Mouse (Mus musculus) hindbrain, embryonic 16.5 days (tissue): Measurements from ENCODE around the gene Olfr1076. TPM values are rescaled to one million over a fixed set of nuclear protein-coding genes. Genes with fewer than 3 reads are reported as not detected.
"Not testable (repeated sequence)": the region's sequence is repeated elsewhere in the genome, so short reads cannot be mapped to it uniquely, and the experiment has no call there.

Experiments
- ATAC-seq: fragments of 200-750 bp; cut with Nextera tagmentation; 2 replicates; pipeline ENCODE4 v1.8.0; 2017; ENCODE audit warnings: moderate TSS enrichment, moderate library complexity
- H3K27ac ChIP-seq: fragments of 300-500 bp; sonication (generic); 2 replicates; pipeline ENCODE4 v1.5.1; 2014; ENCODE audit warnings: low read depth, mild to moderate bottlenecking, control low read depth, low read length, moderate library complexity
- H3K27me3 ChIP-seq: fragments of 300-500 bp; sonication (generic); replicated peaks from 2 replicates; pipeline ENCODE4 v1.6.1; 2014; ENCODE audit warnings: low read length; ENCODE audit not compliant: control insufficient read depth, insufficient read depth
- H3K36me3 ChIP-seq: fragments of 300-500 bp; sonication (generic); 2 replicates; pipeline ENCODE4 v1.6.1; 2014; ENCODE audit warnings: mild to moderate bottlenecking, low read length, moderate library complexity, mixed read lengths; ENCODE audit not compliant: control insufficient read depth, insufficient read depth
- H3K4me1 ChIP-seq: fragments of 300-500 bp; sonication (generic); 2 replicates; pipeline ENCODE4 v1.6.1; 2014; ENCODE audit warnings: low read depth, low read length; ENCODE audit not compliant: control insufficient read depth, insufficient read depth
- H3K4me2 ChIP-seq: fragments of 300-500 bp; sonication (generic); 2 replicates; pipeline ENCODE4 v1.6.1; 2014; ENCODE audit warnings: mild to moderate bottlenecking, low read length, control low read depth, moderate library complexity
- H3K4me3 ChIP-seq: fragments of 300-500 bp; sonication (generic); 2 replicates; pipeline ENCODE4 v1.5.1; 2014; ENCODE audit warnings: mild to moderate bottlenecking, low read length, control low read depth, moderate library complexity
- H3K9ac ChIP-seq: fragments of 300-500 bp; sonication (generic); 2 replicates; pipeline ENCODE4 v1.6.1; 2014; ENCODE audit warnings: low read depth, mild to moderate bottlenecking, control low read depth, low read length, moderate library complexity
- H3K9me3 ChIP-seq: fragments of 300-500 bp; sonication (generic); 2 replicates; pipeline ENCODE4 v1.6.1; 2014; ENCODE audit warnings: mild to moderate bottlenecking, low read length, moderate library complexity; ENCODE audit not compliant: control insufficient read depth
- whole genome bisulfite sequencing: fragments of 180-500 bp; shearing (Covaris S2); extraction: QIAGEN DNeasy Blood & Tissue Kit; methylation state at CpG from one replicate; pipeline ENCODE4 v1.1.7; 2014; 5-methylcytosine and 5-hydroxymethylcytosine counted together
- polyA plus RNA-seq: library from polyadenylated mRNA; unstranded; fragments of >200 nt; fragmentation: Nextera tagmentation; extraction: Ambion mirVana; gene quantifications from 2 replicates; pipeline ENCODE4 v1.2.1, GENCODE M21; 2015

Gene Olfr1076
- not detected in 2 replicates for polyA plus RNA-seq

- Histone ChIP-seq H3K4me1 (no peaks in the 10 kb centered on the region), H3K4me2 (no peak within 1 kb of the TSS), H3K27ac (no peak within 1 kb of the TSS), H3K27me3 (no peaks in the 10 kb centered on the region), H3K9me3 (peaks cover 2% of the 10 kb centered on the region; the same call in 1 of the 2 replicates), H3K4me3 (no peak within 1 kb of the TSS), H3K36me3 (no peaks in the 10 kb centered on the region), H3K9ac (no peak within 1 kb of the TSS)
- ATAC-seq = no peak
- 89% methylated on average over 1 of the region's 1 CpGs for WGBS
These were observed at the start of gene Olfr1076 for GRCm38 (mm10) chr2:86508161-86508560. Gene Olfr1076 (plus strand): TSS chr2:86508461.

DNA sequence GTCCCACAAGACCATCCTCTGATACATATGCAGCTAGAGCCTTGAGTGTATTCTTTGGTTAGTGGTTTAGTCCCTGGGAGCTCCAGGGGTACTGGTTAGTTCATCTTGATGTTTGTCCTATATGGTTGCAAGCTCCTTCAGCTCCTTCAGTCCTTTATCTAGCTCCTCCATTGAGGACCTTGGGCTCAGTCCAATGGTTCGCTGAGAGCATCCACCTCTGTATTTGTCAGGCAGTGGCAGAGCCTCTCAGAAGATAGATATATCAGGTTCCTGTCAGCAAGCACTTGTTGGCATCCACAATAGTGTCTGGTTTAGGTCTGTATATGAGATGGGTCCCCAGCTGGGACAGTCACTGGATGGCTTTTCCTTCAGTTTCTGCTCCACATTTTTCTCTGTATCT lies 47.8 kb upstream of the Olfr1076 start:
- Histone ChIP-seq H3K36me3 (no peaks in the 10 kb centered on the region), H3K27me3 (no peaks in the 10 kb centered on the region), H3K4me3 (no peak overlapping the region), H3K9ac (no peak overlapping the region), H3K9me3 (no peaks in the 10 kb centered on the region), H3K4me2 (no peak overlapping the region), H3K4me1 (no peaks in the 10 kb centered on the region), H3K27ac (no peak overlapping the region)
- 93% methylated on average over 1 of the region's 1 CpGs for WGBS
- ATAC-seq = no peak

DNA sequence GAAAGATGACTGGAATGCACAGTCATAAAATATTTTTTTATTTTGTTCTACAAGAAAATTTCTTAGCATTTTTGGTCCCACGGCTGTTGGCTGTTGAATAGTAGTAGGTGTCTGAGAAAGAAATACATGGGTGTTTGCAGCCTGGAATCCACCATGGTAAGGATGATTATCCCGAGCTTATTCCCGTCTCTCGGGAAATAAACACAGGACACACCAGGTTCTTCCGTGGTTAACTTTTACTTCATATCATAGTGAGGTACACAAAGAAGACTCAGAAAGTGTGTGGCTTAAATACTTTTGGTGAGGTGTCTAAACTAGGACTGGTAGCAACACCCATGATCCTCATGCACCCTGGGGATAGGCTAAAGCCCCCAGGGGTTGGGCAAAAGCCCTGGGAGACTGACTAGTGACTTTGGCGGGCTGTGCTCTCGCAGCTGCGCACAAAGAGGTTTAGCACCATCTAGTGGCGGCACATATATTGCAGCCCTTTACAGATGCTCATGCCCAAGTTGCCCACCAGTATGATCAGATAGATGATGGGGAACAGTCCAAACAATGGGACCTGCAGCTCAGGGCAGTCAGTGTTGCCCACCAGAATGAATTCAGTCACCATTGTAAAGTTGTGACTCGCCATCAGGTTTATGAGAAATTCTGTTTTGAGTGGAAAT lies 43.7 kb upstream of the Olfr1076 start:
- Histone ChIP-seq H3K4me2 (no peak overlapping the region), H3K9ac (no peak overlapping the region), H3K36me3 (no peaks in the 10 kb centered on the region), H3K27ac (no peak overlapping the region), H3K27me3 (no peaks in the 10 kb centered on the region), H3K4me3 (no peak overlapping the region), H3K4me1 (no peaks in the 10 kb centered on the region), H3K9me3 (no peaks in the 10 kb centered on the region)
- peak; percentile 54; the same call in 1 of the 2 replicates for ATAC-seq
- WGBS = 41% methylated on average over 10 of the region's 10 CpGs

DNA sequence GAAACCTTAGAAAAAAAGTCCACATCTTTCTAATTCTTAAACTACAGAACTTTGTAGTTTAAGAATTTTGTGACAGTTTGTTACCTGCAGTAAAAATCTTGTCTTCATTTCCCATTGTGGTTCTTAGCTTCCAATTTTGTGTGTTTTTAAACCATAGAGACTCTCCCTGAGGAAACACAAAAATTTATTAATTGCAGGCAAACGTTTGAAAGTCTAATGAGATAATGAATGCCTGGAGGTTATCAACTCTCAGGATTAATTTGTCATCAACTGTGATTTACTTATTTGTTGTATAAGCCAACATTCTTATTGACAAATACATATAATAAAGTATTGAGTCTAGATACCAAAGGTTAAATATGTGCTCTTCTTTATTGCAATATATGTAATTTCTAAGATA lies 21.0 kb upstream of the Olfr1076 start, which contains the start of gene Olfr228:
Olfr228 (minus strand) TSS at position 101 of the 400 bp plus-strand sequence.
- Histone ChIP-seq H3K36me3 (no peaks in the 10 kb centered on the region), H3K4me2 (no peak within 1 kb of the TSS), H3K27me3 (no peaks in the 10 kb centered on the region), H3K27ac (no peak within 1 kb of the TSS), H3K4me1 (no peaks in the 10 kb centered on the region), H3K9ac (no peak within 1 kb of the TSS), H3K4me3 (no peak within 1 kb of the TSS), H3K9me3 (no peaks in the 10 kb centered on the region)
- no peak for ATAC-seq
- 36% methylated on average over 1 of the region's 1 CpGs for WGBS

GRCm38 (mm10) chr2:86530991-86531390 lies 22.7 kb downstream of the Olfr1076 start:
- no peak overlapping the region for H3K27ac ChIP-seq
- H3K4me3 ChIP-seq = no peak overlapping the region
- ATAC-seq = no peak
- no peak overlapping the region for H3K9ac ChIP-seq
- H3K4me1 ChIP-seq = no peaks in the 10 kb centered on the region
- WGBS = 74% methylated on average over 1 of the region's 1 CpGs
- no peaks in the 10 kb centered on the region for H3K9me3 ChIP-seq
- no peaks in the 10 kb centered on the region for H3K36me3 ChIP-seq
- H3K4me2 ChIP-seq = no peak overlapping the region
- H3K27me3 ChIP-seq = no peaks in the 10 kb centered on the region

DNA sequence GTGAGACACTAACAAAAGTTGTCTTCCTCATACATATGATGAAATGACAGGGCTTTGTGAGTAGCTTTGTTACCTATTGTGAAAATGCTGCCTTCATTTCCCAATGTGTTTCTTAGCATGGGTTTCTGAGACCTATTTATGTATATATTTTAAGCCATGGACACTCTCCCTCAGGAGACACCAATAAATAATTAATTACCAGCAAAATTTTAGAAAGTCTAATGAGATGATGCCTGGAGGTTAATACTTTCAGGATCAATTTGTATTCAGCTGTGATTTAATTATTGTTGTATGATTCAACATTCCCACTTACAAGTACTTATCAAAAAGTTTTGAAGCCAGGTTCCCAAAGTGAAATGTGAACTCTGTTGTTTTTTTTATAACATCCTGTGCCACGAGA lies 34.1 kb downstream of the Olfr1076 start, which contains the start of gene Olfr1079:
Olfr1079 (minus strand) TSS at position 101 of the 400 bp plus-strand sequence.
- Histone ChIP-seq H3K4me1 (no peaks in the 10 kb centered on the region), H3K27ac (no peak within 1 kb of the TSS), H3K4me3 (no peak within 1 kb of the TSS), H3K36me3 (no peaks in the 10 kb centered on the region), H3K4me2 (no peak within 1 kb of the TSS), H3K9me3 (no peaks in the 10 kb centered on the region), H3K9ac (no peak within 1 kb of the TSS), H3K27me3 (no peaks in the 10 kb centered on the region)
- 74% methylated on average over 1 of the region's 1 CpGs for WGBS
- ATAC-seq = no peak

DNA sequence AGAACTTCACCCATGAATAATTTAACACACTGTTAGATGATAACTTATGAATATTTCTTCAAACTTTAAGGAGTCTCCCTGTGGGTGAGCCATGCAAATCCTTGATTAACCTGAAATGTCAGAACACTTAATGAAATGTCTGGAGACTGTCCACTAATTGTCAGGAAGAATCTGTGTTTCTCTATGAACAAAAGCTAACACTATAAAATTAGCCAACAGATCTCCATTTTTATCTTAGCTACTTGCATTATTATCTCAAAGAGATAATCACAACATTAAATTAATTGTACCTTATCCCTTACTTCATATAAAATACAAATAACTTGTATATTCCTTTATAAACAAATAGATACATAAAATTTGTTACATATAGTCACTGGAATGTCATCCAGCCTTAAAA lies 49.9 kb downstream of the Olfr1076 start, which contains the start of gene Olfr1080:
Olfr1080 (minus strand) TSS at position 101 of the 400 bp plus-strand sequence.
- not testable (repeated sequence) for H3K36me3 ChIP-seq, ATAC-seq, H3K4me3 ChIP-seq, H3K9me3 ChIP-seq, H3K4me2 ChIP-seq, H3K27me3 ChIP-seq, H3K4me1 ChIP-seq, H3K27ac ChIP-seq, H3K9ac ChIP-seq

Other genes with a start within 250 kb of the Olfr1076 start
- gene Olfr1051, start 229.4 kb upstream of the Olfr1076 start, polyA plus RNA-seq = not detected in 2 replicates
- not detected in 2 replicates for gene Olfr1052, start 216.0 kb upstream of the Olfr1076 start, polyA plus RNA-seq
- not detected in 2 replicates for gene Olfr1053, start 193.2 kb upstream of the Olfr1076 start, polyA plus RNA-seq
- not detected in 2 replicates for gene Olfr1054, start 173.0 kb upstream of the Olfr1076 start, polyA plus RNA-seq
- not detected in 2 replicates for gene Olfr1055, start 158.2 kb upstream of the Olfr1076 start, polyA plus RNA-seq
- not detected in 2 replicates for gene Olfr1056, start 146.0 kb upstream of the Olfr1076 start, polyA plus RNA-seq
- not detected in 2 replicates for gene Olfr1057, start 130.1 kb upstream of the Olfr1076 start, polyA plus RNA-seq
- gene Olfr1058, start 119.9 kb upstream of the Olfr1076 start, polyA plus RNA-seq = not detected in 2 replicates
- not detected in 2 replicates for gene Olfr1061, start 94.4 kb upstream of the Olfr1076 start, polyA plus RNA-seq
- not detected in 2 replicates for gene Olfr1062, start 81.7 kb upstream of the Olfr1076 start, polyA plus RNA-seq
- not detected in 2 replicates for gene Olfr1065, start 57.9 kb upstream of the Olfr1076 start, polyA plus RNA-seq
- not detected in 2 replicates for gene Olfr1066, start 52.2 kb upstream of the Olfr1076 start, polyA plus RNA-seq
- gene Olfr228, start 21.1 kb upstream of the Olfr1076 start, polyA plus RNA-seq = not detected in 2 replicates
- not detected in 2 replicates for gene Olfr1079, start 34.0 kb downstream of the Olfr1076 start, polyA plus RNA-seq
- gene Olfr1080, start 49.8 kb downstream of the Olfr1076 start, polyA plus RNA-seq = not detected in 2 replicates
- not detected in 2 replicates for gene Olfr1082, start 90.5 kb downstream of the Olfr1076 start, polyA plus RNA-seq
- not detected in 2 replicates for gene Olfr1084, start 131.3 kb downstream of the Olfr1076 start, polyA plus RNA-seq
- not detected in 2 replicates for gene Olfr1085, start 153.6 kb downstream of the Olfr1076 start, polyA plus RNA-seq
- gene Olfr1086, start 171.6 kb downstream of the Olfr1076 start, polyA plus RNA-seq = not detected in 2 replicates
- not detected in 2 replicates for gene Olfr1087, start 189.9 kb downstream of the Olfr1076 start, polyA plus RNA-seq
- gene Olfr1089, start 225.2 kb downstream of the Olfr1076 start, polyA plus RNA-seq = not detected in 2 replicates